Mouse (Mus musculus): ENCODE data around the gene Ptger1. TPM values are rescaled to one million over a fixed set of nuclear protein-coding genes. Genes with fewer than 3 reads are reported as not detected.

Gene Ptger1
- polyA plus RNA-seq, 2 experiments = 0.40 to 2.7 TPM

- no peak overlapping the region for H3K9ac ChIP-seq (ENCODE audit: low read depth, low read length, severe bottlenecking)
- WGBS = 72% methylated on average over 4 of the region's 4 CpGs
- H3K27ac ChIP-seq (replicated peaks; ENCODE audit: low read depth, low read length) = no peak overlapping the region
- no peak for TF ChIP-seq POLR2A (IDR thresholded peaks at IDR 0.05; ENCODE audit: borderline replicate concordance, extremely low read depth, insufficient read depth, insufficient read length)
- H3K4me2 ChIP-seq (replicated peaks; ENCODE audit: low read depth, low read length, severe bottlenecking) = no peak overlapping the region
- H3K4me3 ChIP-seq (replicated peaks; ENCODE audit: low read length) = no peak overlapping the region
- H3K4me1 ChIP-seq (ENCODE audit: control insufficient read depth, insufficient read depth, low read length) = no peaks in the 10 kb centered on the region
- H3K36me3 ChIP-seq (ENCODE audit: control insufficient read depth, insufficient read depth, low read length) = no peaks in the 10 kb centered on the region
- ATAC-seq (ENCODE audit: low FRiP score, low read depth) (no peak), DNase-seq (ENCODE audit: low spot score) (no peak)
- H3K9me3 ChIP-seq (ENCODE audit: control insufficient read depth, low read length) = no peaks in the 10 kb centered on the region
- H3K27me3 ChIP-seq (ENCODE audit: control insufficient read depth, insufficient read depth, low read length) = no peaks in the 10 kb centered on the region
Measured at GRCm38 (mm10) chr8:83638856-83639255, 27.6 kb upstream of the Ptger1 start.

- H3K27ac ChIP-seq (replicated peaks; ENCODE audit: low read depth, low read length) = no peak overlapping the region
- no peak for TF ChIP-seq POLR2A (IDR thresholded peaks at IDR 0.05; ENCODE audit: borderline replicate concordance, extremely low read depth, insufficient read depth, insufficient read length)
- no peaks in the 10 kb centered on the region for H3K9me3 ChIP-seq (ENCODE audit: control insufficient read depth, low read length)
- ATAC-seq (ENCODE audit: low FRiP score, low read depth) (no peak), DNase-seq (ENCODE audit: low spot score) (no peak)
- 77% methylated on average over 5 of the region's 5 CpGs for WGBS
- H3K4me1 ChIP-seq (ENCODE audit: control insufficient read depth, insufficient read depth, low read length) = no peaks in the 10 kb centered on the region
- no peak overlapping the region for H3K4me2 ChIP-seq (replicated peaks; ENCODE audit: low read depth, low read length, severe bottlenecking)
- no peaks in the 10 kb centered on the region for H3K27me3 ChIP-seq (ENCODE audit: control insufficient read depth, insufficient read depth, low read length)
- H3K9ac ChIP-seq (ENCODE audit: low read depth, low read length, severe bottlenecking) = no peak overlapping the region
- no peaks in the 10 kb centered on the region for H3K36me3 ChIP-seq (ENCODE audit: control insufficient read depth, insufficient read depth, low read length)
- H3K4me3 ChIP-seq (replicated peaks; ENCODE audit: low read length) = no peak overlapping the region
Measured at GRCm38 (mm10) chr8:83639649-83640048, 26.8 kb upstream of the Ptger1 start.

DNA sequence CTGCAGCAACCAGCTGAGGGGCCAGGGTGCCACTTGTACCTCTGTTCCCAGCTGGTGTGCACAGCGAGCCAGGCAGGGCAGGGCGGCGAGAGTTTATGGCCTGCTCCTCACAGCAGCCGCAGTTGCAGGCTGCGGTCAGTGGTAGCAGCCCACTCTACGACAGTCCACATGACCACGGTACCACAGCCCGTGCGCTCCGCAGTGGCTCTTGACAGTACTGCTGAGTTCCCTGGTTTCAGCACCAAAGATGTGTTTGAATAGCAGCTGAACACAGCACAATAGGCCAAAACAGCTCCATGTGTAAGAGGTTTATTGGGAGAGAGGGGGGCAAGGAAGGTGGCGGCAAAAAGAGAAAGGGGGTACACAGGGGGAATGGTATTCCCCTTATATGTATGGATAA lies 19.0 kb upstream of the Ptger1 start:
- WGBS = 86% methylated on average over 11 of the region's 11 CpGs
- no peak for ATAC-seq (ENCODE audit: low FRiP score, low read depth)

DNA sequence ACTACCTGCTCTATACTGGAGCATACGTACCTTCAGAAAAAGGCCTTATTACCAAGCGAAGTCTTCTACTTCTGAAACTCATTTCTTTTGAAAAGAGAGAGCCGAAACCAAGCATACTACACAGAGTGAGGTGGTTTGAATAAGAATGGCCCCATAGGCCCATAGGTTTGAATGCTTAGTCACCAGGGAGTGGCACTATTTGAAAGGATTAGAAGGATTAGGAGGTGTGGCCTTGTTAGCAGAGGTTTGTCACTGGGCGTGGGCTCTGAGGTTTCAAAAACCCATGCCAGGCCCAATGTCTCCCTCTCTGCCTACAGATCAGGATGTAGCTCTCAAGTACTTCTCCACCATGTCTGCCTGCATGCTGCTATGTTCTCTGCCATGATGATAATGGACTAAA lies 18.4 kb upstream of the Ptger1 start:
- Histone ChIP-seq H3K9ac (ENCODE audit: low read depth, low read length, severe bottlenecking) (no peak overlapping the region), H3K27me3 (ENCODE audit: control insufficient read depth, insufficient read depth, low read length) (no peaks in the 10 kb centered on the region), H3K4me3 (replicated peaks; ENCODE audit: low read length) (no peak overlapping the region), H3K4me2 (replicated peaks; ENCODE audit: low read depth, low read length, severe bottlenecking) (no peak overlapping the region), H3K9me3 (ENCODE audit: control insufficient read depth, low read length) (no peaks in the 10 kb centered on the region), H3K4me1 (ENCODE audit: control insufficient read depth, insufficient read depth, low read length) (peaks cover 3% of the 10 kb centered on the region; the same call in 1 of the 2 replicates), H3K27ac (replicated peaks; ENCODE audit: low read depth, low read length) (no peak overlapping the region), H3K36me3 (ENCODE audit: control insufficient read depth, insufficient read depth, low read length) (no peaks in the 10 kb centered on the region)
- DNase-seq (ENCODE audit: low spot score) (no peak), ATAC-seq (ENCODE audit: low FRiP score, low read depth) (no peak)
- no peak for TF ChIP-seq POLR2A (IDR thresholded peaks at IDR 0.05; ENCODE audit: borderline replicate concordance, extremely low read depth, insufficient read depth, insufficient read length)
- 94% methylated on average over 4 of the region's 4 CpGs for WGBS

More for the DNA sequence above, 19.0 kb upstream of the Ptger1 start:
- Histone ChIP-seq H3K9me3 (ENCODE audit: control insufficient read depth, low read length) (no peaks in the 10 kb centered on the region), H3K27ac (replicated peaks; ENCODE audit: low read depth, low read length) (no peak overlapping the region), H3K9ac (ENCODE audit: low read depth, low read length, severe bottlenecking) (no peak overlapping the region), H3K27me3 (ENCODE audit: control insufficient read depth, insufficient read depth, low read length) (no peaks in the 10 kb centered on the region), H3K4me3 (replicated peaks; ENCODE audit: low read length) (no peak overlapping the region), H3K4me2 (replicated peaks; ENCODE audit: low read depth, low read length, severe bottlenecking) (no peak overlapping the region), H3K36me3 (ENCODE audit: control insufficient read depth, insufficient read depth, low read length) (no peaks in the 10 kb centered on the region), H3K4me1 (ENCODE audit: control insufficient read depth, insufficient read depth, low read length) (peaks cover 3% of the 10 kb centered on the region; the same call in 1 of the 2 replicates)
- DNase-seq (ENCODE audit: low spot score) = no peak
- TF ChIP-seq POLR2A (IDR thresholded peaks at IDR 0.05; ENCODE audit: borderline replicate concordance, extremely low read depth, insufficient read depth, insufficient read length) = no peak

DNA sequence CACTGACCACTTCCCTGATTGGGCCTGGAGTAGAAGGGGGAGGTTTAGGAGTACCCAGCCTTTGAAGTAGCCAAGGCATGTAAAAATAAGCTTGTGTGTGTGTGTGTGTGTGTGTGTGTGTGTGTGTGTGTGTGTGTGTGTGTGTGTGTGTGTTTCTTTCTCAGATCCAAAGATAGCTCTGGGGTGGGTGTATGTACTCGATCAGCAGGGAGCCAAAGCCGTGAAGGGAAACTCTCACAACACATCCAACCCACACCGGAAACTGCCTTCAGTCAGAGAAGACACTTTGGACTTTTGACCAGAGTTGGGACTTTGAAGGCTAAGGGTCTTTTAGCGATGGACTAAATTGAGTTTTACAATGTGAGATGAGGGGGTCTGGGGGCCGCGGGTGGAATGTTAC lies 16.8 kb upstream of the Ptger1 start:
- 90% methylated on average over 6 of the region's 6 CpGs for WGBS

More for the DNA sequence above, 16.8 kb upstream of the Ptger1 start:
- Histone ChIP-seq H3K36me3 (ENCODE audit: control insufficient read depth, insufficient read depth, low read length) (no peaks in the 10 kb centered on the region), H3K27me3 (ENCODE audit: control insufficient read depth, insufficient read depth, low read length) (no peaks in the 10 kb centered on the region), H3K9me3 (ENCODE audit: control insufficient read depth, low read length) (no peaks in the 10 kb centered on the region), H3K4me3 (replicated peaks; ENCODE audit: low read length) (no peak overlapping the region), H3K9ac (ENCODE audit: low read depth, low read length, severe bottlenecking) (no peak overlapping the region), H3K4me1 (ENCODE audit: control insufficient read depth, insufficient read depth, low read length) (peaks cover 12% of the 10 kb centered on the region), H3K27ac (replicated peaks; ENCODE audit: low read depth, low read length) (no peak overlapping the region), H3K4me2 (replicated peaks; ENCODE audit: low read depth, low read length, severe bottlenecking) (no peak overlapping the region)
- ATAC-seq (ENCODE audit: low FRiP score, low read depth) (no peak), DNase-seq (ENCODE audit: low spot score) (no peak)
- TF ChIP-seq POLR2A (IDR thresholded peaks at IDR 0.05; ENCODE audit: borderline replicate concordance, extremely low read depth, insufficient read depth, insufficient read length) = no peak
